Mouse (Mus musculus) G1E (cell line): ENCODE measurements around the gene Slit2.

Experiments used
- CTCF ChIP-seq: IDR thresholded peaks from 2 replicates; pipeline ENCODE4 v1.5.1; 2012; ENCODE audit warnings: low read depth, low read length, inconsistent platforms, mixed read lengths
- GATA1 ChIP-seq: IDR thresholded peaks from 2 replicates; pipeline ENCODE4 v1.6.1; 2012; ENCODE audit warnings: borderline replicate concordance, low read length, inconsistent platforms, mixed read lengths
- GATA2 ChIP-seq: IDR thresholded peaks from 2 replicates; pipeline ENCODE4 v1.6.1; 2012; ENCODE audit warnings: low read depth, low read length, inconsistent platforms, borderline replicate concordance
- POLR2AphosphoS5 ChIP-seq: IDR thresholded peaks from 2 replicates; pipeline ENCODE4 v1.6.1; 2012; ENCODE audit warnings: low read depth, low read length, inconsistent platforms; ENCODE audit not compliant: insufficient replicate concordance
- TAL1 ChIP-seq: conservative IDR thresholded peaks from 2 replicates; pipeline ENCODE4 v1.6.1; 2012; ENCODE audit warnings: low read depth, low read length, inconsistent platforms, mixed read lengths

DNA sequence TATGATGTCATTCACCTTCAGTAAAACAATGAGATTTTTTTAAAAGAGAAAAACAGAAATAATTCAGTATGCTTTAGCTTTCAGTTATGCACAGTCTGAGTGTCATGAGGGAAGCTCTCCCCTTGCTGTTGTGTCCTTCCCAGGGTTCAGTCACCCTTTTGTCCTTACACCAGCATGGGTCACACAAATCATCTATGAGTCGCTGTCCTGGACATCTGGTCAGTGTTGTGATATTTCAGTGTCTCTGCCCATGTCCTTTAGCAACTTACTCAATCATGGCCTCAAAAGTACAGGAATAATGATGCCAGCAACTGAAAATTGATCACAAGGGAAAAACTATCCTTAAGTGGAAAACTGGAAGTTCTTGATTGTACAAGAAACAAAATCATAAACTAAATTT lies 26.5 kb upstream of the Slit2 start:
- TF ChIP-seq CTCF (no peak), GATA1 (no peak), TAL1 (no peak), POLR2AphosphoS5 (no peak), GATA2 (no peak)
